Mouse (Mus musculus) cerebral cortex, adult 2 months (tissue): ENCODE data around the gene Casp14.

ENCODE experiments used
- WGBS: fragments of 180-500 bp; shearing (Covaris S2); methylation state at CpG from one replicate; pipeline ENCODE4 v1.1.7; 2018; 5-methylcytosine and 5-hydroxymethylcytosine counted together

Gene Casp14

DNA sequence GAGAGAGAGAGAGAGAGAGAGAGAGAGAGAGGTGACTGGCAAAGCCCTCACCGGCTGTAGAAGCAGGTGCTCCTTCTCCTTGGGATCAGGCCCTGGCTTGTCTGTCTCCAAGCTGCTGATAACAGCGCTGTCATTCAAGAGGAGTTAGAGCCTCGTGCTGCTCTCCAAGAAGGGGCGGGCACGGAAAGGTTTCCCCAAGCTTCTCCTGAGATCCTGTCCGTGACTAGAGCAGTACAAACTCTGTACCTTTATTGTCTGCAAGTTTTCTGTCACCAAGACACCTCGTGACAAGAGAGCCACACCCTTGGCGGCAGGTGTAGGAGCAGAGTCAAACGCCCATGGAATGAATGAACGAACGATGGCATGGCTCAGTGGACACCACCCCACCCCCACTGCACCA lies at the start of gene Casp14:
TSS of gene Casp14 (minus strand) at position 239 of the 400 bp plus-strand sequence.
- 73% methylated on average over 11 of the region's 11 CpGs for WGBS

DNA sequence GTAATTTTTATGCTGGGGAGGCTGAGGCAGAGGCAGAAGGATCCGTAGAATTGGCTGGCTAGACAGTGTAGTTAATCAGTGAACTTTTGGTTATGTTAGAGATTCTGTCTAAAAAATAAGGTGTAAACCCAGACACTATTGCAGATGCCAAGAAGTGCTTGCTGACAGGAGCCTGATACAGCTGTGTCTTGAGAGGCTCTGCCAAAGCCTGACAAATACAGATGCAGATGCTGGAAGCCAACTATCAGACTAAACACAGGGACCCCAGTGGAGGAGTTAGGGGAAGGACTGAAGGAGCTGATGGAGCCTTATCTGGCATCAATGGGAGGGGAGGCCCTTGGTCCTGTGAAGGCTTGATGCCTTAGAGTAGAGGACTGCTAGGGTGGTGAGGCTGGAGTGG lies 47.5 kb upstream of the Casp14 start:
- 87% methylated on average over 1 of the region's 1 CpGs for WGBS

DNA sequence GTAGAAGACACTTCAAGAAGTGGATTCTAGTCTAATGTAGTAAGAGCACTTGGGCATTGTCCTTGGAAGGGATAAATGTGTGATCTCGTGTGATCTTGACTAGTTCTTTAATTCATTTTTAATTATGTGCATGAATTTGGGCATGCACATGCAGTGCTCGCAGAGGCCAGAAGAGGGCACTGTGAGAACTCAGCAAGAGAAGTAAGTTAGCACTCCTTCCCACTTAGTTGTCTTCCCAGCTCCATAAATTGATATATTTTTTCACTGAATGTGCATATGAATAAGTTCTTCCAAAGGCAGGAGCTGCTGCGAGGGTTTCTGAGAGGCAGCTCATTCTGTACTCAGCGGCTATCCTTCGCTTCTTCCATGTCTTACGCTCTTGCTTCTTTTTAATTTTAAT lies 37.9 kb upstream of the Casp14 start:
- WGBS = 21% methylated on average over 6 of the region's 6 CpGs

DNA sequence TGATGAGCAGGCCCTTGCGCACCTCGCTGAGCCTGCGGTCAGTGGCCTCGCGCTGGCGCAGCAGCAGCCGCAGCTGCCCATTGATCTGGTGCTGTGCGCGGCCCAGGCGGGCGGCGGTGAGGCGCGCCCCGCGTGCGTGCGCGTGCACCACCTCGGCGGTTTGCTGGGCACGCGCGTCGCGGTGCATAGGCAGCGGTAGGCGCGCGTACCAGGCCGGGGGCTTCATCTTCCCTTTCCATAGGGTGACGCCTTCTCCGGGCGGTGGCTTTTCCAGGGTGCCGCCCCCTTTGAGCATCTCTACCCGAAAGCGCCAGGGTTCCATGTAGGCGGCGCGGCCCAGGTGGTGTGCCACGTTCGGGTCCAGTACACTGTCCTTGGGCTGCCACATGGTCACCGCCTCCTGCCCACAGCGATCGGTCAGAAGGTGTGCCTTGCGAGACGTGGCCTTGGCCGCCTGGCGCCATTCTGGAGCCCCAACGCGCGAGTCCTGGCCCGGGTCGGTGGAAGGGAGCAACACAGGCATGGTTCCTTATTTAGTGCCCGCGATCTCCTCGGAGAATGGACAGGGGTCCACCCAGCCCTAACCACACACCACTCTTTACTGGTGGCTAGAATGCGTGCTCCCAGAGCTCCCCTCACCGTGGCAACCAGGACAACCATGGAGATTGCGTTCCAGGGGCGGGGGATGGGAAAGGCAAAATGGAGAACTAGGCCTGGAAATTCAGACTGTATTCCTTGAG lies 34.5 kb upstream of the Casp14 start, which contains the start of gene Ccdc105:
TSS of gene Ccdc105 (minus strand) at position 614 of the 740 bp plus-strand sequence.
- 1% methylated on average over 61 of the region's 61 CpGs for WGBS

DNA sequence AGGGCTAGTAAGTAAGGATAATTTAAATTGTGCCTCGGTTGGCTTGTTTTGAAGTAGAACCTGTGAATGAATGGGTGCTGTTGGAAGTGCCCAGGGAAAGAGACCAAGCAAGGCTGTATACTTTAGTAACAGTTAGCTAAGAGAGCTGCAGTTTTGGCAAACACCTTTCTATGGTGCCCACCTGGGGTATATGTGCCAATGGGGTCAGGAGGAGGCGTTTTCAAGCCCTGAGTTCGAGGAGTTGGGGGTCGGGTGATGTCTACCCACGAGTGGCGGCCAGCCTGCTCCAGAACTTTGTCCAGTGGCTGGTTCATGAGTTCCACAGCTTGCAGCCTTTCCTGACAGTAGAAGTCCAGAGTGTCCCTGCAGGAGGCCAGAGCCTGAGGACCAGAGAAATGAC lies 30.9 kb upstream of the Casp14 start:
- 88% methylated on average over 6 of the region's 6 CpGs for WGBS

DNA sequence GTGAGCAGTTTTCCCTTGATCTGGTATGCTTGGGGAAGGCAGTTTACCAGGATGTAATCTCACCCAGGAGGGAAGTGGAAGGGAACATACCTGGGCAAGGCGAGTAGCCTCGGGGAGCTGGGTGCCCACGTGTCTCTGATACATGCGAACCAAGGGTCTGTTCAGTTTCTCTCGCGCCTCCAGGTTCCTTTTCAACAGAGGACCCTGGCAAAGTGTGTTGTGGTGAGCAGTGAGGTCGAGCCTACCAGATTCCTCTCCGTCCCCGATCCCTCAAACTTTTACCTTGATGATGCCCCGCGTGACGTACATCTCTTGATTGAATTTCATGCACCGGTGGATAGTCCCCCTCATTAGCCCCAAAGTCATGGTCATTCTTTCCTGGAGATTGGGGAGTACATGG lies 30.1 kb upstream of the Casp14 start:
- WGBS = 86% methylated on average over 13 of the region's 13 CpGs

DNA sequence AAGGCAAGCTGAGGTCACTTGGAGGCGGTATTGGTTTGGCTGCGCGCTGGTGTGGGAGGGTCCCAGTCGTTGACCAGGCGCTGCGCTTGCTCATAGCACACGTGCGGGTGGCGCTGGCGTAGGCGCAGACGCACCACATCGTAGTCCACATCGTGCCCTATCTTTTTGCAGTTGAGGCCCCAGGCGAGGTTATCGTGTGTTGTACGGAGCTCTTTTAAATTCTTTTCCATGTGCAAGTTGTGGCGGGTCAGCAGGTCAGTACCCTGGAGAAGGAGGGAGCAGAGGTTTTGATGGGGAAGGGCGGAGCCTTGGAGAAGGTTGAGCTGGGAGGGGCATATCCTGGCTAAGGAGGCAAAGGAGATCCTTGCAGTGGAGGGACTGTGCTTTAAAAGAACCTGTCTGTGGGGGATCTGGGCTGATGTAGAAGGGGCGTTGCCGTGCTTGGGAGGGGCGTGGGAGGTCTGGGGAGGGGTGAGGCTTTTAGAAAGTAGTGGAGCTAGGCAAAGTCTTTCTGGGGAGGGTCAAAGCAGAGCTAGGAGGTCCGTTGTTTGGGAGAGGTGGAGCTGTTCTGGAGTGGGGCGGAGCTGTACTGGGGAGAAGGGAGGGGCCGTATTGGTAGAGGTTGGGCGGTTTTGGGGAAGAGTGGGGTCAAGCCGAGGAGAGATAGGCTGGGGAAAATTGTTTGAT lies 29.1 kb upstream of the Casp14 start:
- WGBS = 1% methylated on average over 27 of the region's 27 CpGs

DNA sequence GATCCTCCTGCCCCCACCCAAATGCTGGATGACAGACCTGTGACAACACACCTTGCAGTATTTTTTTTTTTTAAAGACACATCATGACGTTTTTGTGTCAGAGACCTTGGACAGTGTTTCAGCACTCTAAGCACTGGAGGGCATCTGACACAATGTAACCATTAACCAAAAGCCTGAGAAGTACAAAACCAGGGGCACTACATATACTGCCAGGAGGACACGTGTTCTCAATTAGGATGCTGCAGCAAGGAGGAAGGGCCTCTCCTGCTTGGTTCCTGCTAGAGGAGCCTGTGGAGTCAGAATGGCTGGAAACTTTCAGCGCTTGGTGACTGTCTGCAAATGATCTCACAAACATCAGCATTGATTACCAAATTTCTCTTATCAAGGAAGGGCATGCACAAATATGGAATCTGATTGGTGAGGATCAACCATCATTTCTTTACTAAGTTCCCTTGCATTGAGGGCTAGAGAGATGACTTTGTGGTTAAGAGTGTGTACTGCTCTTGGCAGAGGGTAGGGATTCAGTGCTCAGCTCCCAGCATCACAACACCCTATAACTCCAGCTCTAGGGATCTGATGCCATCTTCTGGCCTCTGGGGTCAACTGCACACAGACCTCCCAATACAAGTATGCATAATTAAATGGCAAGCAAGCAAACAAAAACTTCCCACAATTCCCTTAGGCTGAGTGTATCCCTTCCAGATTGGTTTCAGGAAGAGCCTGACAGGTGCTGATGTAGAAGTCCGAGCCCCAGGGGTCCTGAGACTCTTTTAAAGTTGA lies 27.5 kb upstream of the Casp14 start:
- 72% methylated on average over 4 of the region's 4 CpGs for WGBS

DNA sequence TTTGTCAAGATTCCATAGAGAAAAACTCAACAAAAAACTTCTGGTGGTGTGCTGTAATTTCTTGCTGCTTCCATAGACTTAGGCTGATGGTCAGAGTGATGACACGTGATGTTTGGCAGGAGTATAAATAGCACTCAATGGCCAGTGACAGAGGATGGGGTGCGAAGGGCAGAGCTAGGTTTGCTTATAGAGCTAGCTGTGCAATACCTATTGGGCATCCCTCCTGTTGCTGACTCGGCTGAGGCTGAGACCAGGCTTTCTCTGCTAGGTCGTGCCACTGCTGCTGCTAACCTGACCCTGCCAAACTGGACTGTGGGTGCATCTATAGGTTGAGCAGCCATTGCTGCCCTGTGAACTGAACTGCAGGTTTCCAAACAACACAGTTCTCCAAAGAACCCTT lies 21.7 kb upstream of the Casp14 start:
- WGBS = 86% methylated on average over 4 of the region's 4 CpGs

DNA sequence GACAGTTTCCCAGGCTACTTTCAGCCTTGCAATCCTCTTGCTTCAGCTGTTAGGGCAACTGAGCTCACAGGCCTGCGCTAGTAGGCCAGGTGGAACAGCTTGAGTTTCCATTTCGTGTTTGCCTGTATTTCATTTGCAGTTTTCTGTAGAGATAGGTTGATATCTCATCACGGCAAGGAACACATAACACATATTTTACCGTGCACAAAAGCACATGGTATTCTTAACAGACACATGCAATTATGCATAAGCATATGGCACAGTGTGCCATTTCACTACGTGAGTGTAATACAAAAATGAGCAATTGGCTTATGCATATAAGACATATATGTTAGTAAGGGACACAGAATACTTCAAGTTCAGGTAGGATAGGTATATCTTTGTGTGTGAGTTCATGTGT lies 9.8 kb upstream of the Casp14 start:
- 62% methylated on average over 5 of the region's 5 CpGs for WGBS

DNA sequence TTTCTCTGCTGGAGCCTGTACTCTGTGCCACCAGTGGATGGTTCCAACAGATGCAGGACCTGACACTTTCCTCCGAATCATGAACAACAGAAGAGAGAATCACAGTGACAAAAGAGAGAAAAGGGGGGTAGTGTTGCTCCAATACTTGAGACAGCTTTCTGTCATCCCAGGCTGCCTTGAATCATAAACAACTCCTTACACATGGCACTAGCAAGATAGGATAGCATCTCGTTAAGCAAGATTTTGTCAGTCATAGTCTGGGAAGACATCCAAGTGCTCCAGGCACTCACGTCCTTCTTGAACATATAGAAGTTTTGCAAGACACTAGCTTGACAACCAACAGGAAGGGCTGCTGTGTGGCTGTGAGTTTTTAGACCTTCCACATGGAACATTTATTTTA lies 8.9 kb upstream of the Casp14 start:
- 26% methylated on average over 3 of the region's 3 CpGs for WGBS

DNA sequence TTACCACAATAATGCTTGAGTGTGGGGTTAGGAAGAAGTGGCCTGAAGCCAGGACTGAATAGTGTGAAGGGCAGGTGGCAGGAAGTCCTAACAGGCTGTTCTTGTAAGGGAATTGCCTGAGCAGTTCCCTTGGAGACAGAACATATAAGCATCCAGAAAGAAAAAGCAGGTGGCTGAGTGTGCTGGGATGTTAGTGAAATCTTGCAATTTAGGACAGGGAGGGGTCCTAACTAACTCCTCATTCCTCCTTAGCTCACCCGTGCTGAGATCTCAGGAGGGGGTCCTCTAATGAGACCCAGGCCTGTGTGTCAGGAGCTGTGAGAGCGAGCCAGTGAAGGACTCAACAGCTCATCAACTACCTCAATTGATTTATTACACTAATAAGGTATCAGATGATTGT lies 5.3 kb upstream of the Casp14 start:
- WGBS = 47% methylated on average over 2 of the region's 2 CpGs

DNA sequence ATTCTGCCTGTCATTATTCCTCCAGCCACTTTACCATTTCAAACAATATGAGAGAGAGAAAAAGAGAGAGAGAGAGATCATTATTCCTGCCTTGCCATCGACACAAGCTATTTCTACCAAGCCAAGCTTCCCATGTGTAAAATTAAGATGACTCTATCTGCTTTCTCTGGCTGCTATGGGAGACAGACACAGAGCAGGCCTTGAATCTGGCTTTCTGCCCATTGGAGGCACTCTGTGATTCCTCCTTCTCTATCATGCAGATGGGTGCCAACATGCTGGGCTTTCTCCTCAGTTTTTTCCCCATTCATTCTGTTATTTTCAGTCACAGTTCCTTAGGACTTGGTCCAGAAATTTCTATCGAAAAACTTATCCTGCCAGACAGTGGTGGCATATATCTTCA lies 4.6 kb upstream of the Casp14 start:
- 28% methylated on average over 2 of the region's 2 CpGs for WGBS

DNA sequence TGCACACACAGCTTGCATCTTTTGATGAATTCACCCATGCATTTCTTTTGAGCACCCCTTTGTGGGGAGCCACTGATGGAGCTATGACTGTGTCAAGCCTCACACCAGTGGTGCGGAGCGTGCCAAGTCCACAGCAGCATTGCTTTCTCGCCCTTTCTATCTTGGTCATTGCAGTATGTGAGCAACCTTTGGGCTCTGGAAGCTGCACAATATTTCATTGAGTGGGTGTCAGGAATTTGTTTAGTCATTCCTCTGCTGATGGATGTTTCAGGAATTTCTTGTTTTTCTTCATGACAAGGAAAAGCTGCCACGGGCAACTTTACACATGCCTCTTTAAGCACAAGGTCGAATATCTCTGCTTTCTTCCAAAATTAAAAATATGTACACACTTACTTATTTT lies 3.9 kb upstream of the Casp14 start:
- 67% methylated on average over 5 of the region's 5 CpGs for WGBS

DNA sequence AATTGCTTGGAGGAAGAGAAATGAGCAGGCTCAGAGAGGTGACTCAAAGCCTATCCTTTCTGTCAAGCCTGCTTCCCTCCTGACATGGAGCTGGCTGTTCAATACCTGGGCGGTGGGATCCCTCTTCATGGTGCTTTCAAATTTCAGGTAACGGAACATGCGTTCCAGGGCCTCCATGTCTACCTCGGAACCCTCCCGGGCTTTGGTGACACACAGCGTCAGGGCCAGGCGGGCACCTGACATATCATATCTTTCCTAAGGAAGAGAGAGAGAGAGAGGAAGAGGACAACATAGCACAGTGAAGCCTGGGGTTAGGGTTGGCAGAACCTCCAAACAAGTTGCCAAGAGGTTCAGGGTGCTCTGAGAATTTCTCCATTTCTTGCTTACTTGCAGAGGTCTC lies 2.9 kb downstream of the Casp14 start:
- WGBS = 96% methylated on average over 7 of the region's 7 CpGs

DNA sequence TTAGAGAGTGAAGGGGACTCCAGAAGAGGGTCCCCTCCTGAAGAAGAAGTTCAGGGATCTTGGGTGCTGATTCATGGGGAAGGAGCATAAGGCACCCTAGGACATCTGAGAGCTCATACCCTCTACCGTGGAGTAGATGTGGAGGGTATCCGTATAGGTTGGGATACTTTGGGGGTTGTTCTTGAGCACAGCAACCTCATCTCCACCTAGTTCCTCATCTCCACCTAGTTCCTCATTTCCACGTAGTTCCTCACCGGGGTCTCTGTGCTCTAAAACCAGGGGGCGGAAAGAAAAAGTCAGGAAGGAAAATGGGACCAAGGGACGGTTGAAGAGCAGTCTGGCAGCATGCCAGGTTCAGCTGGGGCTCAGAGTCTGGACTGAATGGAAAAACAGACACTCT lies 4.0 kb downstream of the Casp14 start:
- 70% methylated on average over 6 of the region's 6 CpGs for WGBS

DNA sequence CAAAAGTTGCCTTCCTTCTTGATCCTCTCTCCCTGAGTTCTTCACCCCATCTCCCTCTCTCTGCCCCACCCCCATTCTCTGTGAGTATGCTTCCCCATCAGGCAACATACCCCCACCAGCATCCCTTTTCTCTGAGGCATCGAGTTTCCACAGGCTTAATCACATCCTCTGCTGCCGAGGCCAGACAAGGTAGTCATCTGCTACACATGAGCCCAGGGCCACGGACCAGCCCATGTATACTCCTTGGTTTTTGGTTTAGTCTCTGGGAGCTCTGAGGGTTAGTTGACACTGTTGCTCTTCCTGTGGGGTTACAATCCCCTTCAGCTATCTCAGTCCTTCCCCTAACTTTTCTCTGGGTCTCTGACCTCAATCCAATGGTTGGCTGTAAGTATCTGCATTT lies 17.2 kb downstream of the Casp14 start:
- 55% methylated on average over 3 of the region's 3 CpGs for WGBS

DNA sequence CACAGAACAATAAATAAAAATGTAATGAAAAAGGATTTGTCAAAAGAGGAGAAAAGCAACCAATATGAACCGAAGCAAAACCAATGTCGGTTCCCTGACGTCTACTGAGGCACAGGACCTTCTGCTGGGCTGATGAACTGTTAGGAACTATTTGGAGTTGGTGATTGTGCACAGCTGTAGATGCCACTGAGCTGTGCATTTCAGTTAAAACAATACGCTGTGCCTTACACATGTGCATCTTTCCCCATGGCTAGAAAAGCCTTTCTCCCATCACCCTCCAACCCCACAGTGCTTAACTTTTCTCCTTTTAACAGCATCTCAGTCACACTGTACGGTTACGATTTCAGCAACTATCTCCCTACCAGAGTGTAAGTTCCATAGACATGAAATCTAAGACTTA lies 28.1 kb downstream of the Casp14 start:
- 94% methylated on average over 6 of the region's 6 CpGs for WGBS

DNA sequence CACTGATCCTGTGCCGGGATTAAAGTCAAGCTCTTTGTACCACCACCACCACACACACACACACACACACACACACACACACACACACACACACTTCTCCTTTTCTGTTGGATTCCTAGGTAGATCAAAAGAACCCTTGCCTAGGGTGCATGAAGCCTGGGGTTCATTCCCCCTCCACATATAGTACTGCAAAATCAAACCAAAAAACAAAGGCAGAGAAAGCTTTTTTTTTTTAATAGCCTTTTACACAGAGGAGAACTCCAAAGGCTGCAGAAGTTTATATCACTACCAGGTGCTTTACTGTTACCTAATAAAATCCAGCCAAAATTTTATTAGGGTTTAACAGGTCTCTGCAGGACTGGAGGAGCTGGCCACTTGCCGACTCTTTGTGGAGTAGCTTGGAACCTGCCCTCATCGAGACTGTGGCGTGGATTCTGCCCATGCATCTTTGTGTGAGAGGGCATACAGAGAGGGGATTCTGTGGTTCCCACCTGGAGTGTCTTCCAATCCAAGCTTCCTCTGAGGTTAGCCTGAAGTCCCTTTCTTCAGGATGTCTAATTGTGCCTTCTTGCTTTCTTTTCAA lies 31.0 kb downstream of the Casp14 start:
- WGBS = 73% methylated on average over 4 of the region's 4 CpGs

DNA sequence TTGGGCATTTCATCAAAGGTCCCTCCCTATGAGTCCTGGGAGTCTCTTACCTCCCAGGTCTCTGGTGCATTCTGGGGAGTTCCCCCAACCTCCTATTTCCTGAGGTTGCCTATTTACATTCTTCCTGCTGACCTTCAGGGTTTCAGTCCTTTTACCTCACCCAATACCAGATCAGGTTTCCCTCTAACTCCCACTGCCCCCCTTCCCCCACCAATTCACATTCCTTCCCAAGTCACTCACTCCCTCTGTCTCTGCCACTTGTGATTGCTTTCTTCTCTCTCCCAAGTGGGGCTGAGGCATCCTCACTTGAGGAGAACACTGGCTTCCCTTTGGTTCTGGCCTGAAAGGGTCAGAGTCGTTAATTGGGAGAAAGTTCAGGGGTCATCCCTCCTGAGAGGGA lies 48.0 kb downstream of the Casp14 start:
- 32% methylated on average over 1 of the region's 1 CpGs for WGBS

DNA sequence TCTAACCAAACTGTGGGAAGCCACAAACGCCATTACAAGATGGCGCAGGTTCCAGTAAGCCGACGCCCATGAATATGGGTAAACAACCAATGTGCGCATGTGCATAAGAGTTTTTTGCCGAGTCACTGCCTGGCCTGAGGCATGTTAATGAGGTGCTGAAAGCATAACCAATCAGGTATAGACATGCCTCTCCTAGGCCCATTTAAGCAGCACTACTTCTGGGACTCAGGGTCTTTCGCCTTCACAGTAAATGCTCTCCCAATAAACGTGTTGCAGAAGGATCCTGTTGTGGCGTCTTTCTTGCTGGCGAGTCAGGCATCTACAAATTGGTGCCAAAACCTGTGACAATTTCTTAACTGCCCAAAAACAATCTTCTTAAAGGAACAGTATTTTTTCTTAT lies 51.4 kb downstream of the Casp14 start:
- WGBS = 89% methylated on average over 10 of the region's 10 CpGs

DNA sequence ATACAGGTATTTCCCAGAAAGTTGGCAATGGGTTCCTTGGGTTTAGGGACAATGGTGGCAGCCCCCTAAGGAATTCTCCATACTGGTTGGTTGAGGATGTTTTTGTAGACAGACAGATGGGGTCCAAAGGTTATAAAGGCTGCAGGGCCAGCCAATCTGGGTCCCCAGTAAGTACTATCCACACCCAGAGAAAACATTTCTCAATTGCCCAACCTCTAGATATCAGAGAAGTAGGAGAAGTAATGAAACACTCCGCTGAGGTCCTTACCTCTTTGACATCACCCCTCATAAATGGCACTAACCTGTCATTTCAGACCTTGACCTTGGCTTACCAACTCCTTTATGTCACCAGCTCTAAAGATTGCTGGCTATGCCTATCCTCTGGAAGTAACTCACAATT lies 53.5 kb downstream of the Casp14 start:
- 94% methylated on average over 1 of the region's 1 CpGs for WGBS
